Mouse (Mus musculus): ENCODE measurements at regions not wholly inside any gene's neighbourhood (a gene's known extent, or its start where the extent isn't known, plus 50 kb on each side); places are given as distances from the start of the nearest gene placed in this dataset.

DNA sequence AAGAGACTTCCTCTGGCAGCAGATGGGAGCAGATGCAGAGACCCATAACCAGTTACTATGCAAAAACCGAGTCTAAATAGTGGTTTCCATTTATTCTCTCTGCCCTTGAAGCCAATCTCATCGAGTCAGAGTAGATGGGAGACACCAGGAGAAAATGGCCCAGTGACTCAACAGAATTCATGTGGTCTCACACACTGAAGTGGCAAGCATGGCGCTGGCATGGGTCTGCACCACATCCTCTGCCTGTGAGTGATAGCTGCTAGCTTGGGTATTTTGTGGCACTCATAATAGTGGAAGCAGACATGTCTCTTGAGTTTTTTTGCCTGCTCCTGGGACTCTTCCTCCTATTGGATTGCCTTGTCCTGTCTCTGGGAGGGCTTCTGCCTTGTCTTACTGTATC, 2767.6 kb downstream of the 9330182O14Rik start:
- H3K4me1 ChIP-seq (ENCODE audit: control insufficient read depth, insufficient read depth, low read length) = no peaks in the 10 kb centered on the region
- no peak overlapping the region for H3K27ac ChIP-seq (ENCODE audit: insufficient read depth, low read length)
- TF ChIP-seq POLR2A (IDR thresholded peaks at IDR 0.05; ENCODE audit: extremely low read depth, insufficient read depth, low read length) (no peak), CTCF (IDR thresholded peaks at IDR 0.05; ENCODE audit: extremely low read depth, insufficient read depth, low read length) (no peak)
- no peak overlapping the region for H3K4me3 ChIP-seq (ENCODE audit: insufficient read depth, low read length)

DNA sequence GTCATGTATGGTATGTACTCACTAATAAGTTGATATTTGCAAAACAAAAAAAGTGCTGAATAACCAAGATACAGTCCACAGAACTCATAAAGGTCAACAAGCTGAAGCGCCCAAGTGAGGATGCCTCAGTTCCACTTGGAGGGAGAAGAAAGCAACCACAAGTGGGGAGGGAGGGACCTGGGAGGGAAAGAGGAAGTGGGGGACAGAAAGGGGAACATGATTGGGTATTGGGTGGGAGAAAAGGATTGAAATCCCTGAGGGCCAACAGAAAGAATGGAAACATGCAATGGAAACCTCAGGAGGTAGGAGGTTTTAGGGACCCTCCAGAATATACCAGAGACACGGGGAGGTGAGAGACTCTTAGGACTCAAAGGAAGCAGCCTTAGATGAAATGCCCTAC, 2777.2 kb downstream of the 9330182O14Rik start:
- no peak overlapping the region for H3K4me3 ChIP-seq (ENCODE audit: insufficient read depth, low read length)
- no peak for TF ChIP-seq CTCF (IDR thresholded peaks at IDR 0.05; ENCODE audit: extremely low read depth, insufficient read depth, low read length)
- no peak for TF ChIP-seq POLR2A (IDR thresholded peaks at IDR 0.05; ENCODE audit: extremely low read depth, insufficient read depth, low read length)
- H3K4me1 ChIP-seq (ENCODE audit: control insufficient read depth, insufficient read depth, low read length) = no peaks in the 10 kb centered on the region
- H3K27ac ChIP-seq (ENCODE audit: insufficient read depth, low read length) = no peak overlapping the region

DNA sequence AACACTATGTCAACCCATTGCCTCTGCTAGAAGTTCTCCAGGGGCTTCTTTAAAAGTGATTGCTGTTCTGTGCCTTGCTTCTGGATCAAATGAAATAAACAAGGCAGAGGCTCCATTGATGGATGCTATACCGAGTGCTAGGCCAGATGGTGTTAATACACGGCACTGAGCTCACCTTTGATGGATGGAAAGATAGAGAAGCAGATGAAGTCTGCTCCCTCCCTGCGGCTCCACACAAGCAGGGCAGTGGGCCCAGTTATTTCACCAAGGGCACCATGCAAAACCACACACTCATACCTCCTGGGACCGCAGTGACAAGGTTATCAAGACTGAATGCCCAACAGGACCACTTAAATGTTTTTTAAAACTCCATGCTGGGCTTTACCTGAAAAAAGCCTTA, 2778.7 kb downstream of the 9330182O14Rik start:
- TF ChIP-seq POLR2A (IDR thresholded peaks at IDR 0.05; ENCODE audit: extremely low read depth, insufficient read depth, low read length) = no peak
- no peak for TF ChIP-seq CTCF (IDR thresholded peaks at IDR 0.05; ENCODE audit: extremely low read depth, insufficient read depth, low read length)
- Histone ChIP-seq H3K4me1 (ENCODE audit: control insufficient read depth, insufficient read depth, low read length) (no peaks in the 10 kb centered on the region), H3K27ac (ENCODE audit: insufficient read depth, low read length) (no peak overlapping the region), H3K4me3 (ENCODE audit: insufficient read depth, low read length) (no peak overlapping the region)

DNA sequence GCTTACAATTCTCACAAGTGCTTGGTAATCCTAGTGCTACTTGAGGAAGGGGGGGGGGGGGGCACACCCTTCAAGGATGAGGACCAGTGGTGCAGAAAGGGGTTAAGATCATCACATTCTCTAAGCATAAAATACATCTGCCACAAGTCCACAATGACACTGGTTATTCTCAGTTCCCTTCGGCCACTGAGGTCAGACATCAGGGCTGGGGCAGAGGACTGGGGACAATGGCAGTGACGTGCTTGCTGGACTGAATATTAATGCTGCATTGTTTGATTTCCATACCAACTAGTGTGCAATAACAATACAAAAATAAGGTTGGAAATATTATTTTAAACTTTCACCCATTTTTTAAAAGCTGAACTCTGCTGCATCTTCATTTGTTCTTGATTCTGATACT, 2779.1 kb downstream of the 9330182O14Rik start:
- Histone ChIP-seq H3K4me3 (ENCODE audit: insufficient read depth, low read length) (no peak overlapping the region), H3K4me1 (ENCODE audit: control insufficient read depth, insufficient read depth, low read length) (no peaks in the 10 kb centered on the region), H3K27ac (ENCODE audit: insufficient read depth, low read length) (no peak overlapping the region)
- no peak for TF ChIP-seq CTCF (IDR thresholded peaks at IDR 0.05; ENCODE audit: extremely low read depth, insufficient read depth, low read length)

DNA sequence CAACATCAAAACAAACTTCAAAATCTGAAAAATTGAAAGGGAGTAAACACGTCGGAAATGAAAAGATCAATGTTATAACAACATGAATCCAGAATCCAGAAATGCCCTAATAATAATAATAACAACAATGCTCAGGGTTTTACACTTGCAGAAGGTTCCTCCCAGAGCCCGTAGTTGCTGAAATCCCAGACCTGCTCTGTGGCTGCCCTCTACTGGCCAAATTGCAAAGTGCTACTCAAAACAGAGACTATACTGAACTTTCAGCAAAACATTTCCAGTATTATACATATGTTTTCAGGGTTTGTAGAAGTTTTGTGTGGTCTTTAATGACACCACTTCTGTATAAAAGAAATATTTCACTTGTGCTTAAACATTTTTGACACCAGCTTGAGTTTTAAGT, 2779.9 kb downstream of the 9330182O14Rik start:
- Histone ChIP-seq H3K4me1 (ENCODE audit: control insufficient read depth, insufficient read depth, low read length) (no peaks in the 10 kb centered on the region), H3K27ac (ENCODE audit: insufficient read depth, low read length) (no peak overlapping the region), H3K4me3 (ENCODE audit: insufficient read depth, low read length) (no peak overlapping the region)
- TF ChIP-seq POLR2A (IDR thresholded peaks at IDR 0.05; ENCODE audit: extremely low read depth, insufficient read depth, low read length) (no peak), CTCF (IDR thresholded peaks at IDR 0.05; ENCODE audit: extremely low read depth, insufficient read depth, low read length) (peak; percentile 88)

DNA sequence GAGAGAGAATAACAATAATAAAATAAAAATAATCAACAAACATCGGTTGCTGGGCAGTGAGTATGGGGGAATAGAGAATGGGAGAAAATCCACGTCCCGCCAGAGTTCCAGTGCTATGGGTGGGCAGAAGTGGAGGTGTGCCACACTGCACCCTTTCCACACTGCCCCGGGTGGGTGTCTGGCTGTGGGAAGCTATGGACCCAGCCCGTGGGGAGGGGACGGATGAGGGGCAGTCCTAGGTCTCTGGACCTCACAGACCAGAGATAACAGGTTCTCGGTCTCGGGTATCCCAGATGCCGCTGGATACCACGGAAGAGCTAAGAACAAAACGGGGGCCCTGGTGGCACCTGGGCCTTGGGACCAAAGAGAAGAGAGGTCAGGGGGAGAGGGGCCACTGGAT, 2781.0 kb downstream of the 9330182O14Rik start:
- H3K4me3 ChIP-seq (ENCODE audit: insufficient read depth, low read length) = no peak overlapping the region
- TF ChIP-seq CTCF (IDR thresholded peaks at IDR 0.05; ENCODE audit: extremely low read depth, insufficient read depth, low read length) (no peak), POLR2A (IDR thresholded peaks at IDR 0.05; ENCODE audit: extremely low read depth, insufficient read depth, low read length) (no peak)

DNA sequence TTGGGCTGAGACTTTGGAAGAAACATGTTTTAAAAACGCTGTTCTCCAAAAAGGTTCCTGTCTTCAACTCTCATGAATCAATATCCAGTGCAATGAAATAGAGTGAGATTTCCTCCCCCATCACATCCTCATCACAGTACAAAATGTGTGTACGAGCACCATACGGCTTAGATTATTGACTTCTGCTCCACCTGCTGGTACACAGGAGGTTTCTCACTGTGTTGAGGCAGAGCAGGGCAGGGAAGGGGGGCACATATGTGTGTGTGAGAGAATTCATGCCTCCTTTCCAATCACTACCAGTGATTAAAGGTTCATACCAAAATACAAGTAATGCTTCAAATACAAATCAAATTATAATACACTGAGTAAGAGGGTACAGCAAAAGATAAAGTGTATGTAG, 2787.5 kb downstream of the 9330182O14Rik start:
- no peak overlapping the region for H3K4me3 ChIP-seq (ENCODE audit: insufficient read depth, low read length)
- H3K27ac ChIP-seq (ENCODE audit: insufficient read depth, low read length) = no peak overlapping the region
- TF ChIP-seq CTCF (IDR thresholded peaks at IDR 0.05; ENCODE audit: extremely low read depth, insufficient read depth, low read length) (no peak), POLR2A (IDR thresholded peaks at IDR 0.05; ENCODE audit: extremely low read depth, insufficient read depth, low read length) (no peak)

More for the DNA sequence above, 2781.0 kb downstream of the 9330182O14Rik start:
- no peak overlapping the region for H3K27ac ChIP-seq (ENCODE audit: insufficient read depth, low read length)
- no peaks in the 10 kb centered on the region for H3K4me1 ChIP-seq (ENCODE audit: control insufficient read depth, insufficient read depth, low read length)

DNA sequence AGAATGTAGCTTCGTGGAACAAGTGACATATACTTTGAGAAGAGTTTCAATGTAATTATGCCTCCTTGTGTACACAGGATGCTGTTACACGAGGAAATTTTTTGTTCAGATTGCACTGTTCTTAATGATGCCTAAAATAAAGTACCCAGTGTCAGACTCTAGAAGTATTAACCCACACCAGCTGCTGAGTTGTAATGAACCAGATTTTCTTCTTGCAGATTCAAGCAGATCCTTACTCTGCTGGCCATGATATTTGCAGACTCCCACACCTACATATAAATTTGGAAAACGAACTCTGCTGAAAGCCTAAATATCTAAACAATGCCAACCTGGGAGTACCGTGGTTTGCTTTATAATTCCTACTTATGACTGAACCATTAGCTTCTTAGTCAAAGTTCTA, 2794.2 kb downstream of the 9330182O14Rik start:
- Histone ChIP-seq H3K4me3 (ENCODE audit: insufficient read depth, low read length) (no peak overlapping the region), H3K4me1 (ENCODE audit: control insufficient read depth, insufficient read depth, low read length) (peaks cover 2% of the 10 kb centered on the region; the same call in 1 of the 2 replicates), H3K27ac (ENCODE audit: insufficient read depth, low read length) (no peak overlapping the region)
- TF ChIP-seq POLR2A (IDR thresholded peaks at IDR 0.05; ENCODE audit: extremely low read depth, insufficient read depth, low read length) (no peak), CTCF (IDR thresholded peaks at IDR 0.05; ENCODE audit: extremely low read depth, insufficient read depth, low read length) (no peak)

More for the DNA sequence above, 2787.5 kb downstream of the 9330182O14Rik start:
- H3K4me1 ChIP-seq (ENCODE audit: control insufficient read depth, insufficient read depth, low read length) = no peaks in the 10 kb centered on the region

DNA sequence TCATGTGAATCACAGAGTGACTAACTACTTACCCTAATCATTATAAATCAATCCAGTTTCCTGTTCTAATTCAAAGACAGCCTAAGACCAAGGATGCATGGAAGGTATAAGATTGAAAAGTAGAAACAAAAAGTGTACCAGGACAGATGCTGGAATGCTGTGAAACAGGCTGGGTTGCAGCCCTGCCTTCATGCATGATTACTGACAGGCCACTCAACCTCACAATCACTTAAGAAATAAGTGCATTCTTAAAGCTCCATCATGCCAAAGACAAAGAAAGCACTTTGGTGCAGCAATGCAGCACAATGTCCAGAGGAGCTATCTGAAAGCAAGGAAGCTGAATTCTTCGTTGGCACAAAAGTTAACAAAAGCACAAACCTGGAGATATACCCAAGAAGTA, 2810.4 kb downstream of the 9330182O14Rik start:
- Histone ChIP-seq H3K4me3 (ENCODE audit: insufficient read depth, low read length) (no peak overlapping the region), H3K4me1 (ENCODE audit: control insufficient read depth, insufficient read depth, low read length) (no peaks in the 10 kb centered on the region), H3K27ac (ENCODE audit: insufficient read depth, low read length) (no peak overlapping the region)
- no peak for TF ChIP-seq CTCF (IDR thresholded peaks at IDR 0.05; ENCODE audit: extremely low read depth, insufficient read depth, low read length)
- no peak for TF ChIP-seq POLR2A (IDR thresholded peaks at IDR 0.05; ENCODE audit: extremely low read depth, insufficient read depth, low read length)

DNA sequence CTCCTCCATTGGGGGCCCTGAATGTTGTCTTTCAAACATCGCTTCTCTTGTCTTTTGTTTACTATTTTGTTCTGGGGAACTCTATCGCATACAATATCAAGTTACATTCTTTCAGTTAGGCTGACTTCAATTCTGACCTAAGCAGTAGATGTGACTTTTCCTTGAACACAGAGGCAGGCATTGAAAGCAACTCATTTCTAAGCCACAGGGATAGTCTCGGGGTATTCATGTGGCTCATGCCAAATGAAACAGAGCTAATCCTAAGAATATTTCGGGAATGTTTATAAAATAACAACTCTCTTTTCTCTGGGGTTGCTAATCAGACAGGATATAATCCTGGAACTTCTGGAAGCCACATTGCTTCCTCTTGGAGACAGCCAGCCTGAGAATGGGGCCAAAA, 2821.0 kb downstream of the 9330182O14Rik start:
- Histone ChIP-seq H3K4me3 (ENCODE audit: insufficient read depth, low read length) (no peak overlapping the region), H3K27ac (ENCODE audit: insufficient read depth, low read length) (no peak overlapping the region), H3K4me1 (ENCODE audit: control insufficient read depth, insufficient read depth, low read length) (no peaks in the 10 kb centered on the region)
- TF ChIP-seq POLR2A (IDR thresholded peaks at IDR 0.05; ENCODE audit: extremely low read depth, insufficient read depth, low read length) (no peak), CTCF (IDR thresholded peaks at IDR 0.05; ENCODE audit: extremely low read depth, insufficient read depth, low read length) (no peak)

Measured in cortical plate, adult 2 months (tissue).